Mouse (Mus musculus): ENCODE measurements around the gene Tmed2. TPM values are rescaled to one million over a fixed set of nuclear protein-coding genes. Genes with fewer than 3 reads are reported as not detected.

The Tmed2 gene
- polyA plus RNA-seq, 1 experiment from 2014 or later: 453 TPM

Other genes with a start within 250 kb of the Tmed2 start
- 19.0 and 21.2 TPM in 2 replicates for gene Mphosph9, start 212.7 kb upstream of the Tmed2 start, polyA plus RNA-seq (2016; fragmentation: Nextera tagmentation; extraction: Ambion mirVana)
- 20.9 and 25.2 TPM in 2 replicates for gene 2810006K23Rik, start 212.6 kb upstream of the Tmed2 start, polyA plus RNA-seq (2016; fragmentation: Nextera tagmentation; extraction: Ambion mirVana)
- 72.0 and 78.0 TPM in 2 replicates for gene Cdk2ap1, start 177.6 kb upstream of the Tmed2 start, polyA plus RNA-seq (2016; fragmentation: Nextera tagmentation; extraction: Ambion mirVana)
- 98.3 and 103 TPM in 2 replicates for gene Sbno1, start 114.7 kb upstream of the Tmed2 start, polyA plus RNA-seq (2016; fragmentation: Nextera tagmentation; extraction: Ambion mirVana)
- gene Kmt5a, start 100.8 kb upstream of the Tmed2 start, polyA plus RNA-seq (2016; fragmentation: Nextera tagmentation; extraction: Ambion mirVana): 48.5 and 55.7 TPM in 2 replicates
- 24.9 and 26.0 TPM in 2 replicates for gene Rilpl2, start 62.3 kb upstream of the Tmed2 start, polyA plus RNA-seq (2016; fragmentation: Nextera tagmentation; extraction: Ambion mirVana)
- 28.3 and 28.8 TPM in 2 replicates for gene Snrnp35, start 57.6 kb upstream of the Tmed2 start, polyA plus RNA-seq (2016; fragmentation: Nextera tagmentation; extraction: Ambion mirVana)
- 23.1 and 26.4 TPM in 2 replicates for gene Rilpl1, start 9.3 kb upstream of the Tmed2 start, polyA plus RNA-seq (2016; fragmentation: Nextera tagmentation; extraction: Ambion mirVana)
- 16.7 and 18.2 TPM in 2 replicates for gene Ddx55, start 12.2 kb downstream of the Tmed2 start, polyA plus RNA-seq (2016; fragmentation: Nextera tagmentation; extraction: Ambion mirVana)
- 83.7 and 88.2 TPM in 2 replicates for gene Eif2b1, start 38.4 kb downstream of the Tmed2 start, polyA plus RNA-seq (2016; fragmentation: Nextera tagmentation; extraction: Ambion mirVana)
- 114 TPM in 2 replicates for gene Gtf2h3, start 38.4 kb downstream of the Tmed2 start, polyA plus RNA-seq (2016; fragmentation: Nextera tagmentation; extraction: Ambion mirVana)
- gene Atp6v0a2, start 87.9 kb downstream of the Tmed2 start, polyA plus RNA-seq (2016; fragmentation: Nextera tagmentation; extraction: Ambion mirVana): 40.8 and 45.0 TPM in 2 replicates
- gene Dnah10, start 184.4 kb downstream of the Tmed2 start, polyA plus RNA-seq (2016; fragmentation: Nextera tagmentation; extraction: Ambion mirVana): 0.04 and 0.07 TPM in 2 replicates

Data from embryonic facial prominence, embryonic 10.5 days (tissue).